Mouse (Mus musculus): Measurements from ENCODE around the gene Emc7. TPM values are rescaled to one million over a fixed set of nuclear protein-coding genes. Genes with fewer than 3 reads are reported as not detected.

Emc7 gene
- total RNA-seq, 2 experiments from 2014 or later = 44.4 to 46.2 TPM

DNA sequence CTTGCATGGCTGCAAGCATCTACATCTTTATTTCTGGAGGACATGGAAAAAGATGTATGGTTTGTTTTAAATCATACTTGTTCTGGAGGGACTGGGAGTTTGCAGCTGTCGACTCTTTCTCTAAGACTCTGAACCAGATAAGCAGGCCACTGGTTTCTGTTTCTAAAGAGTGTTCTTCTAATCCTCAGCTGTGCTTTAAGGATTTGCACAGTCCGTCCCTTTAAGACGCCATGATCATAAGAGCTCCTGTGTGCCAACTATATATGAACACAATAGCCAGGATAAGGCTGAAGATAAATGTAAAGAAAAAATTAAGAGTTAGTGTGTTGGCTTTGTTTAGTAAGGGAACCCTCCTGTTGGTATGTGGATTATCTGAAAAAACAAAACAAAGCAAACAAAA lies 61.9 kb downstream of the Emc7 start:
- no peak for DNase-seq (ENCODE audit: extremely low spot score in 1 of 2, low spot score in 1 of 2)

DNA sequence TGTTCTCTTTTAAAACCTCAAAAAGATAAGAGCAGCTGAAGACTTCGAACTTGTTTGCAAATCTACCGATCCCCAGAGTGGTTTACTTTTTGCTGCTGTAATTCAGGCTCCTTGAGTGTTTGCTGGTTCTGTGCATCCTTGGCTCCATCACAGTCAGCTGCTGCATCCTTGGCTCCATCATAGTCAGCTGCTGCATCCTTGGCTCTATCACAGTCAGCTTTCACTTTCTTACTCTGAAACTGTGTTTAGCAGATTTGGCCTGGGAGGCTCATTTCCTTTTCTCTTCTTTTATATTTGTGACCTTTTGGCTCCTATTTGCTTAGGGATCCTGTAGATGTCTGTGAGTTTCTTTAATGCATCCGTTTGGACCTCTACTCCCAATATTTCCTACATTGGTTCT lies 62.4 kb downstream of the Emc7 start:
- DNase-seq (ENCODE audit: extremely low spot score in 1 of 2, low spot score in 1 of 2) = no peak

DNA sequence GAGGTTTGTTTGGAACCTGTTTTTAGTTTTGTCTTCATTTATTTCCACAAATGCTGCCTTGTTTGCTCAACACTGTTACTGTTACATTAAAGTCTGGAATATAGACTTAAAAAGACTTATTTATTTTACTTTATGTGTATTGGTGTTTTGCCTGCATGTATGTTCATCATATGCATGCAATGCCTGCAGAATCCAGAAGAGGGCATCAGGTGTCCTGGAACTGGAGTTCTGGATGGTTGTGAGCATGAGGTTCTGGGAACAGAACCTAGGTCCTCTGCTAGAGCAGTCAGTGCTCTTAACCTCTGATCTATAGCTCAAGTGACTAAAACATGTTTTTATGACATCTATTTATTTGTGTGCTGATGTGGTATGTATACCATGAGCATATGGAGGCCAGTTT lies 63.7 kb downstream of the Emc7 start:
- no peak for DNase-seq (ENCODE audit: extremely low spot score in 1 of 2, low spot score in 1 of 2)

DNA sequence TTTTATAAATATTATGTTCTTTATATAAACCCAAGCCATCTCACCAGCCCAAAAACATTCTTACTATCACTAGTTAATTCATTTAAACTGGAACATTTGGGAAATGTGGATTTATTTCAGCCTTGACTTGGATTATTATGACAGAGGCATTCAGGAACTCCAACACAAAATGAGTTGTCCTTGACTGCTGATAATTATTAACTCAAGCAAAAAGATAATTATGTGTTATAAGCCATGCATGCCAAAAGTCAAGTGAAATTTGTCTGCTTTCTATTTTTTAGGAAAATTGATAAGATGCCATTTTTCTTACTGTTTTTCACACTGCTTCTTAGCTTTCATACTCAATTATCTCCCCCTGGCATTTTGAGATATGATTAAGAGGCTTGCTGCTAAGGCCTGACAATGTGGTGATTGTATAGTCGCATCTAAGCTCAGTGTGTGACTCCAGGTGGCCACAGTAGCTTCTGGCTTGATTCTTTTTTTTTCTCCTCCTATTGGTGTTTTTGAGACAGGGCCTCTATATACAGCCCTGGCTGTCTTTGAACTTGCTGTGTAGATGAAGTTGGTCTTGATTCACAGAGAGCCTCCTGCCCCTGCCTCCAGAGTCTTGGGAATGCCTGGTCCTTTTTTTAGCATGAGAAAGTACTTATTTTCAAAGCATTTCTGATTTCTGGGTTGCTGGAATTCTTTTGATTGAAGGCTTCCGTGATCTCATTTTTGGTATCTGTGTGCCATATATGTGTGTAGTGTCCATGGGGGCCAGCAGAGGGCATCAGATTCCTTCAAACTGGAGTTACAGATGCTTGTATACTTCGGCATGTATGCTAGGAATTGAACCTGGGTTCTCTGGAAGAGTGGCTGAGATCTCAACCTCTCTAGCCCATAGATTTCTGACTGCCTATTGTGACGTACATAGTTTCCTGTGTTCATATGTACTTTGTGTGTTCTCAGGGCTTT lies 66.0 kb downstream of the Emc7 start:
- DNase-seq (ENCODE audit: extremely low spot score in 1 of 2, low spot score in 1 of 2) = no peak

Other genes starting within 250 kb of the Emc7 start
- 10 to 100 TPM; 78.7 to 95.6 TPM for gene Lpcat4, start 215.5 kb upstream of the Emc7 start, total RNA-seq (2021)
- gene Nutm1, start 195.7 kb upstream of the Emc7 start, total RNA-seq (2021) = not detected
- gene Nop10, start 193.1 kb upstream of the Emc7 start, total RNA-seq (2021) = 10 to 100 TPM; 53.6 to 59.6 TPM
- gene Slc12a6, start 189.2 kb upstream of the Emc7 start, total RNA-seq (2021) = 100 to 1,000 TPM in 1 of 2 experiments, 10 to 100 TPM in 1; 94.4 to 109 TPM
- 1 to 10 TPM in 1 of 2 experiments, under 1 TPM in 1; 0.54 to 5.3 TPM for gene Gm21985, start 188.7 kb upstream of the Emc7 start, total RNA-seq (2021)
- 100 to 1,000 TPM; 141 to 144 TPM for gene Emc4, start 87.0 kb upstream of the Emc7 start, total RNA-seq (2021)
- 10 to 100 TPM; 10.4 to 12.5 TPM for gene Katnbl1, start 75.8 kb upstream of the Emc7 start, total RNA-seq (2021)
- gene Chrm5, start 25.8 kb downstream of the Emc7 start, total RNA-seq (2021) = 10 to 100 TPM in 1 of 2 experiments, 1 to 10 TPM in 1; 4.2 to 10.5 TPM
- gene Aven, start 38.0 kb downstream of the Emc7 start, total RNA-seq (2021) = 1 to 10 TPM; 8.1 to 9.5 TPM

Measured in layer of hippocampus, postnatal 25 days (tissue).